Mouse (Mus musculus): ENCODE results near the gene Ms4a3. TPM values are rescaled to one million over a fixed set of nuclear protein-coding genes. Genes with fewer than 3 reads are reported as not detected.

Gene Ms4a3
- polyA plus RNA-seq, 1 experiment from 2014 or later: not detected

DNA sequence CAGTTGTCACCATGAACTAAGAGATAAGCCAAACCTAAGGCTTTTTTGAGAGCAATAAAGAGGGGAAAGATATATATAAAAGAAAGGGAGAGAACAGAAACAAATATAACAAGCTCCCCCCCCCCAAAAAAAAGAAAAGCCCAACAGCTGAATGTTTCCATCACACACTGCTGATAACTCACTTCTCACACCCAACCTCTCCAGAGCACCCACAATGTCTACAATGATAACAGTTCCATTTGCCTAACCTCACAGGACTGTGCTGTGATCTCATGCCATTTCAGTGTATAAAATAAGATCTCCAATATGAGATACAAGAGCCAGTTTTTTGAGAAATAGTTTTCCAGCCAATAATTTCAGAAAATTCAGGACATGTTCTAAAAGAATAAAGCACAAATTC is 22.7 kb downstream of the Ms4a3 start:
- Histone ChIP-seq H3K9me3 (no peaks in the 10 kb centered on the region), H3K4me2 (no peak overlapping the region), H3K9ac (no peak overlapping the region), H3K4me3 (no peak overlapping the region), H3K4me1 (replicated peaks) (no peaks in the 10 kb centered on the region), H3K36me3 (no peaks in the 10 kb centered on the region), H3K27me3 (no peaks in the 10 kb centered on the region), H3K27ac (replicated peaks) (no peak overlapping the region)
- no peak for ATAC-seq (ENCODE audit: low FRiP score, low read depth)

DNA sequence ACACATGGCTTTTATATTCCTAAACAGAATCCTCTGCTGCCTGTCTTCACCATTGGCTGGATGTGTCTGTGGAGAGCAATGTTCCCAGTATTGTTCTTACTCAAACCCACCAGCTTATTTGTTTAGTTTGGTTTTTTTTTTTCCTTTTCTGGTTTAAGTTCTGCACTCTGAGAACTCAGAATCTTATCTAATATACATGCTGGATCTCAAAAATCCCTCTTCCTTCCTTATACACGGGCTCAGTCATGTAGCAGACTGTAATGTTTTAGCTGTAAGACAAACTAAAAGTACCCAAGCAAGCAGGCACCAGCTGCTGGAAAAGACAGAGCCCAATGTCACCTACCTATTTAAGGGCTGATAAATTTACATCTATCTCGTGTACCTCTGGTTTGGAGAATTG is 25.8 kb downstream of the Ms4a3 start:
- Histone ChIP-seq H3K27me3 (no peaks in the 10 kb centered on the region), H3K36me3 (no peaks in the 10 kb centered on the region), H3K4me1 (replicated peaks) (no peaks in the 10 kb centered on the region), H3K4me3 (no peak overlapping the region), H3K4me2 (no peak overlapping the region), H3K9ac (no peak overlapping the region), H3K27ac (replicated peaks) (no peak overlapping the region), H3K9me3 (no peaks in the 10 kb centered on the region)
- 68% methylated on average over 2 of the region's 2 CpGs for WGBS
- ATAC-seq (ENCODE audit: low FRiP score, low read depth): no peak

DNA sequence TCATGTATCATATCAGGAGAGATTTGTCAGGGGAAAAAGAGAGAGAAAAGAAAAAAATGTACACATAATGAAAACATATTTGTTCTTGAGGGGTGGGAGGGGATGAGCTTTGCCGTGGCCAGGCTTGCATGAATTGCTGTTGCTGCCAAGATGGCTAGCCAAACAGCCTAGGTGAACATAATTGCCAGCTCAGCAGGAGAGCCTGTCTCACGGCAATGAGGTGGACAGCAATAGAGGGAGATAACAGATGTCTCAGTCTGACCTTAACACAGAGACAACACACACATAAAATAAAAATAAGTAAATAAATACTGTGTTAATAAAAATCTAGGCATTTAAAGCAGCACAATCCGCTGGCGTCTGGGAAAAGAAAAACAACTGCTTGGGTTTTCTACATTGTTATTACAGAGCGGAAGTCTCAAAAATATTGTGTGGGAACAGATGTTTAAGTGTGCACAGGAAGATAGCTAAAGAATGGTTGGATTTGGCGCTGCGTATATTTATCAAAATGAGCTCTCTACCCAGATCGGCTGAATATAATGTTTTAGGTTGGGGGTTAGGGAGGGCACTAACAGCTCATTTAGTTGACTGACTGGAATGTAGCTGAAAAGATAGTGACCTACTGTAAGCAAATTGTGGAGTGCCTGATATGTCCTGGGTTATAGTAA is 26.7 kb downstream of the Ms4a3 start:
- Histone ChIP-seq H3K4me2 (no peak overlapping the region), H3K9me3 (no peaks in the 10 kb centered on the region), H3K36me3 (no peaks in the 10 kb centered on the region), H3K4me3 (no peak overlapping the region), H3K9ac (no peak overlapping the region), H3K4me1 (replicated peaks) (no peaks in the 10 kb centered on the region), H3K27ac (replicated peaks) (no peak overlapping the region), H3K27me3 (no peaks in the 10 kb centered on the region)
- 67% methylated on average over 8 of the region's 8 CpGs for WGBS
- no peak for ATAC-seq (ENCODE audit: low FRiP score, low read depth)

DNA sequence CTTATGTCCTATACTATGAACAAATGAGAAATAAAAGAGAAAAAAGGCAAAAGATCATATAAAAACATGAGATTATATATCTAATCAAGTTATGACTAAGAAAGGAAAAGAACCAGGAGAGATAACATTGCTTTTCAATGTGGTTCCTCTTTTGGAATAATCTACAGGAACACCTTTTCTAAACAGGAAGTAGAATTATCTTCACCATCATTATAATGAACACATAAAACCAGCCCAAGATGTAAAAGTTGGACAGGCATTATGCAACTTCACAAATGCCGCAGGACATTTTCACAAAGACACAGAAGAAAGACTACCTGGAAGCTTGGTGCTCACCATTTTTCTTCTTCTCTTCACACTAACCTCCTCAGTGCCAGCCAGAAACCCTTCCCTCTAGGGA is 27.6 kb downstream of the Ms4a3 start:
- H3K4me1 ChIP-seq (replicated peaks): no peaks in the 10 kb centered on the region
- no peak overlapping the region for H3K4me3 ChIP-seq
- H3K9me3 ChIP-seq: no peaks in the 10 kb centered on the region
- H3K9ac ChIP-seq: no peak overlapping the region
- H3K4me2 ChIP-seq: no peak overlapping the region
- H3K36me3 ChIP-seq: no peaks in the 10 kb centered on the region
- ATAC-seq (ENCODE audit: low FRiP score, low read depth): no peak
- whole genome bisulfite sequencing: 98% methylated on average over 1 of the region's 1 CpGs
- no peak overlapping the region for H3K27ac ChIP-seq (replicated peaks)
- no peaks in the 10 kb centered on the region for H3K27me3 ChIP-seq

DNA sequence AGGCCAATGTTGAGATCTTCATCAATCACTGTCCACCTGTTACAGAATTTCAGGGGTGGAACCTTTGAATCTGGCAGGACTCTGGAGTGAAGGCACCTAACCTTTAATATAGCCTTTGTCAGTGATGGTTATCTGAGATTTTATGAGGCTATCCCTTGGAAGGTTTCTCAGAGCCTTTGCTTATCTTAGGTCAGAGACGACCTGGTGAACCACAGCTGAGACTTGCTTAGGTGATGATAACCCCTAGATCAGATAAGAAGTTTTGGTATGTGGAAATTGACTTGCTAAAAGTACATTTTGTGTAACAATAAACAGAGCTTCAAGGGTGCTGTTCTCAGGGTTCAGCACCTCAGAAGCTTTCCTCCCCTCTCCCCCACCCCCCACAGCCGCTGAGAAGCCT is 28.4 kb downstream of the Ms4a3 start:
- Histone ChIP-seq H3K4me1 (replicated peaks) (no peaks in the 10 kb centered on the region), H3K4me2 (no peak overlapping the region), H3K9me3 (no peaks in the 10 kb centered on the region), H3K36me3 (no peaks in the 10 kb centered on the region), H3K9ac (no peak overlapping the region), H3K4me3 (no peak overlapping the region), H3K27me3 (no peaks in the 10 kb centered on the region), H3K27ac (replicated peaks) (no peak overlapping the region)
- 81% methylated on average over 2 of the region's 2 CpGs for WGBS
- no peak for ATAC-seq (ENCODE audit: low FRiP score, low read depth)

DNA sequence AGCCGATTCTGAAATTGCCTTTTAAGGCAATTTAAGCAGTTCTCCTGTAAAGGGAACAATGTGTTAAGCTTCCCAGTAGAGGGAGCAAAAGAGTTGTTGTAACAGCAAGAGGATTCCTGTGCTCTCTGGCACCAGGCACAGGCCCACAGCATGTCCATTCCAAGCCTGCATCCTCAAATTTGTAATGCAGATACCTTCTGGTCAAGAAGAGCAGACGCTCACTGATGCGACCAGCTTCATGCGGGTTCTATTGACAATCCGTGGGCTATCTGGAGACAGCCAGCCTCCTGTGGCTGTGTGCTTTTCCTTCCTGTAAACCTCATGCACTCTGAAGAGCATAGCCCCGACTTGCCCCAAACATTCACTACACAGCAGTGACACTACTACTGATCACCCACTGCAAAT is 29.1 kb downstream of the Ms4a3 start:
- no peaks in the 10 kb centered on the region for H3K4me1 ChIP-seq (replicated peaks)
- peak; percentile 92 for ATAC-seq (ENCODE audit: low FRiP score, low read depth)
- H3K36me3 ChIP-seq: no peaks in the 10 kb centered on the region
- 25% methylated on average over 6 of the region's 6 CpGs for WGBS
- no peak overlapping the region for H3K9ac ChIP-seq
- H3K9me3 ChIP-seq: no peaks in the 10 kb centered on the region
- H3K4me3 ChIP-seq: no peak overlapping the region
- no peak overlapping the region for H3K27ac ChIP-seq (replicated peaks)
- H3K4me2 ChIP-seq: no peak overlapping the region
- no peaks in the 10 kb centered on the region for H3K27me3 ChIP-seq

DNA sequence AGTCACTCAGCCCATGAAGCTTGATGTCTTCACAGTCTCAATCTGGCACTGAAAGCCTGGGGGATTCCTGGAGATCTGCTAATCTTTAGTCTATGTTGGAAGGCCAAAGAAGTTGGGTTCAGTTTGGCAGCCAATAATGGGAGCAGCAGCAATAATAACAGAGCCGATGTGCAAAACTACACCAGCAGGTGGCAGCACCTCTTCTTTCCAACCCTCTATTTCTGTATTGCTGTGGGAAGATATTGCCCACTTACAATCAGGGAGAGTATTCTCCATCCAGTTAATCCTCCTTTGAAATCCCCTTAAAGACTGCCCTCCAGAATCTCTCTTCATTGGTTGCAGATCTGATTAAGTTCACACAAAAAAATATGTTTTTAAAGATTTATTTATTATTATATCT is 32.5 kb downstream of the Ms4a3 start:
- no peak overlapping the region for H3K27ac ChIP-seq (replicated peaks)
- H3K4me3 ChIP-seq: no peak overlapping the region
- H3K4me2 ChIP-seq: no peak overlapping the region
- no peak overlapping the region for H3K9ac ChIP-seq
- peak; percentile 72; the same call in 1 of the 2 replicates for ATAC-seq (ENCODE audit: low FRiP score, low read depth)
- H3K27me3 ChIP-seq: no peaks in the 10 kb centered on the region
- no peaks in the 10 kb centered on the region for H3K4me1 ChIP-seq (replicated peaks)
- WGBS: 18% methylated on average over 1 of the region's 1 CpGs
- no peaks in the 10 kb centered on the region for H3K36me3 ChIP-seq
- no peaks in the 10 kb centered on the region for H3K9me3 ChIP-seq

DNA sequence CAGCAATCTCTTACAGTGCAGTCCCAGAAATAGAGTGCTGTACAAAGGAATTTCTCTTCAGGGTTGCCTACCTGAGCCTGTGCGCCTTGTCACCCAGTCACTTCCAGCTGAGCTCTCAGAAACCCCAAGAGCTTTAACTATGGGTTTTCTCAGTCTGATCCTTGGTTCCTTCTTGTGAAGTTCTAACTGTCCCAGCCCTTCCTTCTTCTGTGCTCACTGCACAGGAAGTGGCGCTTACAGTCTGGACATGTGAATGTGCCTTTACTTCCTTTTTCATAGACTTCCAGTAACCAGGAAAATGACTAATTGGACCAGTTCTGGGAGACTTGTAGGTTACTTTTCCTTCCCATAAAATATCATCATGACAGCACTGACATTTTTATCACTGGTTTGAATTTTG is 36.0 kb downstream of the Ms4a3 start, which contains the start of gene Ms4a6d:
Gene Ms4a6d (minus strand): TSS at position 247 of the 400 bp plus-strand sequence.
- H3K27ac ChIP-seq (replicated peaks): no peak within 1 kb of the TSS

DNA sequence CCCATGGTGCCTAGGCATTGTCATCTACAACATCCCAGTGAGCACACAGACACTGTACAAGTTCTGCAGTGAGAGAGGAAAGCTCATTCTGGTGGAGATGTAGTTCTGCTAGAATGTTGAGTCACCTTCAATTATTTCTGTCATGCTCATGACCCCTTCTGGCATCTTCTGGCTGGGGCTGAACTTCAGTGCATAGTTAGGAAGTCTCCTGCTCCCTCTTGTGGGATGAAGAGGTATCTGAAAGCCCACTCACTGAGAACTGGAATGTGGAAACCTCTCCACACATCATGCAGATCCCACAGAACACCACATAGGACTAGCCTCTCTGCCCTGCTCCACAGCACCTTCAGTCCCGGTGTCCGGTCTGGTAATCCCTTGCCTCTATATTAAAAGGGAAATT is 38.6 kb downstream of the Ms4a3 start:
- Histone ChIP-seq H3K4me2 (no peak overlapping the region), H3K9ac (no peak overlapping the region), H3K36me3 (no peaks in the 10 kb centered on the region), H3K4me1 (replicated peaks) (no peaks in the 10 kb centered on the region), H3K4me3 (no peak overlapping the region), H3K9me3 (no peaks in the 10 kb centered on the region), H3K27me3 (no peaks in the 10 kb centered on the region), H3K27ac (replicated peaks) (no peak overlapping the region)
- 96% methylated on average over 2 of the region's 2 CpGs for WGBS
- no peak for ATAC-seq (ENCODE audit: low FRiP score, low read depth)

More for the DNA sequence above, 36.0 kb downstream of the Ms4a3 start, which contains the start of gene Ms4a6d:
- no peaks in the 10 kb centered on the region for H3K4me1 ChIP-seq (replicated peaks)
- 95% methylated on average over 2 of the region's 2 CpGs for WGBS
- no peaks in the 10 kb centered on the region for H3K9me3 ChIP-seq
- no peak within 1 kb of the TSS for H3K4me2 ChIP-seq
- no peak for ATAC-seq (ENCODE audit: low FRiP score, low read depth)
- no peak within 1 kb of the TSS for H3K4me3 ChIP-seq
- no peaks in the 10 kb centered on the region for H3K27me3 ChIP-seq
- no peak within 1 kb of the TSS for H3K9ac ChIP-seq
- no peaks in the 10 kb centered on the region for H3K36me3 ChIP-seq

DNA sequence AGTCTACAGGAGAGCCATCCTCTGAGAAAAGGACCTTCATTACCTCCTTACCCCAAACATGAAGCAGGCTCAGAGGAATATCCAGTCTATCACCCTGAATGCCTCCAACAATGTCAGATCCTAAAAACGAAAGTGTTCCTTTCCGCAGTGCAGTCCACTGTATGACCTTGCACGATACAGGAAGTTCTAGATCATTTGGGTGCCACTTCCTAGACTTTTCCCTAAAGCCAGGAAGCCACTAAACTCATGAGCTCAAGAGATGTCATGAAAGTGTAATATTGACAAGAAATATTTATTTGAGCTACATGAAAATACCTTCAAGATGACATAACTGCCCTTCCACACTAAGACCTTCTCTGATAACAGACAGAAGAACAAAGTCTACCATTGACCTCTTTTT is 39.3 kb downstream of the Ms4a3 start:
- no peak for ATAC-seq (ENCODE audit: low FRiP score, low read depth)
- H3K9me3 ChIP-seq: no peaks in the 10 kb centered on the region
- H3K36me3 ChIP-seq: no peaks in the 10 kb centered on the region
- H3K4me1 ChIP-seq (replicated peaks): no peaks in the 10 kb centered on the region
- no peak overlapping the region for H3K4me3 ChIP-seq
- WGBS: 88% methylated on average over 3 of the region's 3 CpGs
- no peak overlapping the region for H3K4me2 ChIP-seq
- H3K27me3 ChIP-seq: no peaks in the 10 kb centered on the region
- H3K27ac ChIP-seq (replicated peaks): no peak overlapping the region
- H3K9ac ChIP-seq: no peak overlapping the region

DNA sequence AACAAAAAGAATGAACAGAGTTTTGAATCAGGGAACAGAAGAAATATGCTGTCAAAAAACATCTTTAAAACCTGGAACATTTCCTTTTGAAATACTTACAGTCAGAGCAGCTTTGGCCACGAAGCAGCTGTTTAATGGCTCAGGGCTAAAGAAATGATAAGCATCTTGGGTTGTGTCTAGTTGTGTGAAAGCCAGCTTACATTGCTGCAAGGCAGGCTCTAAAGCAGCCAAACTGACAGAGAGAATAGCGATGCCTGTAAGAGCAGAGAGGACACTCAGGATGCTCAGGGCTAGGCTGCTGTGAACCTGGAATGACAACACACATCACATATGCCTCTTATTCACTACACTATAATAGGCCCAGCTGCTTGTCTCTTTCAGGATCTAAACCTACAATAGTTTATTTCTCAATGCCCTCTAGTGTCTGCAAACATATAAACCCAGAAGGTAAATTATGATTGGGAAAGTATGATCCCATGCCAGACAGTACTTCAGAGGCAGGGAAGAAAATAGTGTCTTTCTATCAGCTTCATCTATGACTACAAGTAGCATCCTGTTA is 50.7 kb downstream of the Ms4a3 start:
- no peak overlapping the region for H3K9ac ChIP-seq
- no peak overlapping the region for H3K27ac ChIP-seq (replicated peaks)
- H3K27me3 ChIP-seq: no peaks in the 10 kb centered on the region
- no peak overlapping the region for H3K4me3 ChIP-seq
- no peak overlapping the region for H3K4me2 ChIP-seq
- H3K36me3 ChIP-seq: no peaks in the 10 kb centered on the region
- no peaks in the 10 kb centered on the region for H3K9me3 ChIP-seq
- ATAC-seq (ENCODE audit: low FRiP score, low read depth): no peak
- H3K4me1 ChIP-seq (replicated peaks): no peaks in the 10 kb centered on the region
- 76% methylated on average over 2 of the region's 2 CpGs for WGBS

DNA sequence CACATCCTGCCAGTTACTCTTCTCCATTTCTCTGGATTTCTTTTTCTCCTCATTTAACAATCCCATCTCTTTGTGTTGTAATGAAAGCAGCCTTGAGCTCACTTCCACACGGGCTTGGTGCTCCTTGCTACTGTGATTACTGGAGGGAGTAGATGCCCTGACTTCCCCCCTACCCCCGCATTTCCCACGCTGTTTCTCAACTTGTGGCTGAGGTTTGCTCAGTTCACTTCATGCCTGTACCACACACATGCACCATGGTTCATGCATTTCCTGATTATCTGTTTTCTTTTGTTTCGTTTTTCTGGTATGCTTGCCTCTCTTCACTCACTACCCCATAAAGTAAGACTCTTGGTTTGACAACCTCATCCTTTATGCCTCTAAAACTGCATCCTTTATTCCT is 51.4 kb downstream of the Ms4a3 start:
- no peak overlapping the region for H3K9ac ChIP-seq
- WGBS: 83% methylated on average over 4 of the region's 4 CpGs
- H3K4me2 ChIP-seq: no peak overlapping the region
- H3K4me1 ChIP-seq (replicated peaks): no peaks in the 10 kb centered on the region
- no peaks in the 10 kb centered on the region for H3K9me3 ChIP-seq
- H3K27me3 ChIP-seq: no peaks in the 10 kb centered on the region
- no peaks in the 10 kb centered on the region for H3K36me3 ChIP-seq
- H3K4me3 ChIP-seq: no peak overlapping the region
- H3K27ac ChIP-seq (replicated peaks): no peak overlapping the region
- ATAC-seq (ENCODE audit: low FRiP score, low read depth): no peak
